Mouse (Mus musculus) spleen, embryonic (tissue): ENCODE data around the gene Csrnp2.

Experiments
- CTCF ChIA-PET: fragments of 350-600 bp; sonication (Branson Sonifier 250); formaldehyde crosslinking; loops from one replicate; lab custom pipeline; 2022; lab: Charles Lee

Csrnp2 gene

GRCm38 (mm10) chr15:100478351-100478750, 16.9 kb downstream of the Csrnp2 start:
- CTCF ChIA-PET = no interaction called here

- CTCF ChIA-PET = no interaction called here
These were observed 21.3 kb downstream of the Csrnp2 start for GRCm38 (mm10) chr15:100473926-100474503.

DNA sequence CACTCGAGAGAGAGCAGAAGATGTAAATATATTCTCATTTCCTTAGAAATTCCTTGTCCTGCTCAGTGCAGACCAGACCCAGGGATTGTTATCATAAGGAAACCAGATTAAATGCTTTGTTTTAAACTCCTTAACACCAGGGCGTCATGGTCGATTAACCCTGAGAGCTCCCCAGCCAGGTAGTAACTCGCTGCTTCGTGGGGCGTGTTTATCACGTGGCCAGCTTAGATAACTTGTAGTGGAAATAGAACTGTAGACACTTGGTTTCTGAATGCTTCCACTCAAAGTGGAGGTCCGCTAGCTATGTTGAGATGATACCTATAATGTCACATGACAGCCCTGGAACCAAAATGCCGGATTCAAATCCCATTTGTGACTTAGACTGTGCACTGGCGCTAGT, 25.3 kb downstream of the Csrnp2 start:
- CTCF ChIA-PET = no interaction called here

DNA sequence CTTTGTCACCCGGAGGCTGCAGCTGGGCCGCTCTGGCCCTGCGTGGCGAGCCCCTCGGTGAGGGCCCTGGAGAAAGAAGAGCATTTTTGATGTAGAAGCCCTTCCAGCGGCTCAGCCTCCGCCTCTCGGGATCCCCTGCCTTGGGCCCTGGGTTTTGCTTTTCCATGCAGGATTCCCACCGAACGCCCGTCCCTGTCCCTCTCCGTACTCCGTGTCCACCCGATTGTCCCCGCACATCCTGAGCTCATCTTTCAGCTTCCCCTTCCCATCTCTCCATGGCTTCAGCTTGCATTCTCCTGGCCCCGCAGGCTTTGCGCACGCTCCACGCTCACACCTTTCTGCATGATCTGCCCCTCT, 26.1 kb downstream of the Csrnp2 start:
- CTCF ChIA-PET = interaction anchor here (0.5 kb wide), 1 partner anchor 872 kb away, joined by 11 read pairs; no protein-coding TSS in a partner anchor

- CTCF ChIA-PET = no interaction called here
These were observed 26.7 kb downstream of the Csrnp2 start, which contains the start of gene Letmd1 for GRCm38 (mm10) chr15:100468295-100469188. Gene Letmd1, plus strand, starts transcription at chr15:100469023.

- CTCF ChIA-PET = no interaction called here
These were observed 27.6 kb downstream of the Csrnp2 start for GRCm38 (mm10) chr15:100467738-100468137.

GRCm38 (mm10) chr15:100465432-100465831, 29.9 kb downstream of the Csrnp2 start:
- CTCF ChIA-PET = no interaction called here

DNA sequence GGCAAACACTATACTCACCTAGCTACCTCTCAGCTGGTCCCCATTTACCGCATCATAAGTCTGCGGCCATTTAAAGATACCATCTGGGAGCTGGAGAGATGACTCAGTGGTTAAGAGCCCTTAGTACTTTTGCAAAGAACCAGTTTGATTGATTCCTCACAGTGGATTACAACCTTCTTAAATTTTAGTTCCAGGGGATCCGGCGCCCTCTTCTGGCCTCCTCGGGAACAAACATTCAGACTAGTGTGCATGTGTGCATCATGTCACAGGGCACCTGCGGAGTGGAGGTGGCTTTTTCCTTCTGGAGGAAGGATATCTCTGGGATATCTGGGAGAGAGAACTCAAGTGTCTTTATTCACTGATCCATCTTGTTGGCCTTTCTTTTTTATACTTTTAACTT, 31.6 kb downstream of the Csrnp2 start:
- CTCF ChIA-PET = no interaction called here

DNA sequence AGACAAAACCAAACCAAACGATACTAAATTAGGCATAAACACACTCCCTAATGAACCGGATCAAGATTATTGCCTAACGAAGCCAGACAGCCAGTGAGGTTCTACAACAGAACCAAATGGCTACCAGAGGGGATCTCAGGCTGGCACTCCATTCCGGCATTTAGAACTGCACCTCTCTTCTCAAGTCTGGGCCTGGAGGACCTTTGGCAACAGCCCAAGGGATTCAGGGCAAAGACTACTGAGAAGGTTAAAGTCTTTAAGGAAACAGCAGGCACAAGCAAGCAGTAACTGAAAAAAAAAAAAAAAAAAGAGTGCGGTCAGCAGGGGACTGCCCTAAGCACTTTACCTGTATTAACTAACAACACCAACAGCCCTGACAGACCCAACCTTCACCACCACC, 33.2 kb downstream of the Csrnp2 start:
- CTCF ChIA-PET = interaction anchor here (0.6 to 0.7 kb wide), 5 partner anchors 28 to 700 kb away, joined by 3 to 9 read pairs (median 5); no protein-coding TSS in a partner anchor

- CTCF ChIA-PET = interaction anchor here (0.6 to 0.7 kb wide), 5 partner anchors 28 to 701 kb away, joined by 3 to 9 read pairs (median 5); no protein-coding TSS in a partner anchor
These were observed 33.6 kb downstream of the Csrnp2 start for GRCm38 (mm10) chr15:100461646-100462045.

DNA sequence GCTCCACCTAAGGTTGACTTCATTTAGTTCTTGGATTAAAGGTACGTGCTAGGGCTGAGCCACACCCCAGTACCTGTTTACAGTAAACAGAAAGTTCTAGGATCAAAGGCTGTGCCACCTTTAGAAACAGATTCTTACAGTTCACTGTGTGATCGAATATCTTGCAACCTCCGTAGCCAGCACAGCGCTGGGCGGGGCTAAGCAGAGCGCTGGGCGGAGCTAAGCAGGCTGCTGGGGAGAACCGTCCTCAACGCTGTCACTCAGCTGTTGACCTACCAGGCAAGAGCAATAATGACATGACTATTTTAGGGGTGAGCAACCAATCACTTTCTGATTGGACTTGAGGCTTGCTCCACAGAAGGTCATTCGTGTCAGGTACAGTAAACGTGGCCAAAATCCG, 34.3 kb downstream of the Csrnp2 start:
- CTCF ChIA-PET = interaction anchor here (1.2 kb wide), 1 partner anchor 10 kb away, joined by 3 read pairs; no protein-coding TSS in a partner anchor

DNA sequence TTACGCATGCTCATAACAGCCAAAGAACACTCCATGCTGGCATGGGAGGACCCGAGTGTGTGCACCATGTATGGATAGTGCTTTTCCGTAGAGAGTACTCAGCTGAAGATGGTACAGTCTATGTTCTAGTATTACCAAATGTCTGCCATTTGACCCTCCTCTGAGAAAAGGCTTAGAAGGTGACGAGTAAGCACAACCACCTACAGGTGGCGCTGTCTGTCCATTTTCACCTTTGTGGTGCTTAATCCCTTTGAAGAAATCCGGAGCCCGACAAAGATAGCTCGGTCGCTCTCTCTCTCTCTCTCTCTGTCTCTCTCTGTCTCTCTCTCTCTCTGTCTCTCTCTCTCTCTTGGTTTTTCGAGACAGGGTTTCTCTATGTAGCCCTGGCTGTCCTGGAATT, 37.2 kb downstream of the Csrnp2 start:
- CTCF ChIA-PET = no interaction called here

- CTCF ChIA-PET = no interaction called here
These were observed 37.9 kb downstream of the Csrnp2 start for GRCm38 (mm10) chr15:100457340-100457739.

GRCm38 (mm10) chr15:100456356-100456991, 38.8 kb downstream of the Csrnp2 start:
- CTCF ChIA-PET = interaction anchor here (0.8 kb wide), 1 partner anchor 71 kb away, joined by 3 read pairs; no protein-coding TSS in a partner anchor

DNA sequence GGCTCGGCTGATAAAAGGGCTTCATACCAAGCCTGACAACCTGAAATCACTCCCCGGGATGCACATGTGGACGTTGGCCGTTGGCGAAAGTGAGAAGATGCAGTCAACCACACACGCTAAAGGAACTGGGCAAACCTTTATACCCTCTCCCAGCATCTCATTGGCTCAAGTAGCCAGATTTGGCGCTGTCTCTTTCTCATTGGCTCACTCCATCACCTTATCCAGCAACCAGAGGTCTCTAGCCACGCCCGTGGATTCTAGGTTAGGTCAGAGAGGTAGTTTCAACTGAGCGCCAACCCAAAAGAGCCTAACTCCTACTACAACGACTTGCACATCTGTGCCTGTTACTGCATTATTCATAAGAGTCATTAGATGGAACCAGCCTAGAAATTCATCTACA, 42.8 kb downstream of the Csrnp2 start:
- CTCF ChIA-PET = no interaction called here

DNA sequence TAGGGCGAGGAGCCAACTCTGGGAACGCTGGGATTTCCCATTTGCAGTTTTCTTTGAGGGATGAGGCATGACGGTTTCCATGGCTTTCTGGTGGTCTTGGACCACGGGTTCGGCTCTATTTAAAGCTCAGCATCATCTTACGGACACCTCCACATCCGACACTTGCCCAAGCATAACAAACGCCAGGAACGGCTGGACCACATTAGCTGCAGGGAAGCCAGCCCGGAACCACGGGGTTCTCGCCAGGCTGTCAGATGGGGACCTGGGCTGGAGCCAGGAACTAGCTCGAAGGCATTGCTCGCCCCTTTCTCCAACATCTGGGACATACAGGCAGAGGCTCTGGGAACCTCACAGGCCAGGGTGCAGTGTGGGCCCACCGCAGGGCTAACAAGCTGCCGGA, 44.0 kb downstream of the Csrnp2 start:
- CTCF ChIA-PET = interaction anchor here (0.7 to 1.3 kb wide), 2 partner anchors 9 to 45 kb away, joined by 3 read pairs; no protein-coding TSS in a partner anchor

DNA sequence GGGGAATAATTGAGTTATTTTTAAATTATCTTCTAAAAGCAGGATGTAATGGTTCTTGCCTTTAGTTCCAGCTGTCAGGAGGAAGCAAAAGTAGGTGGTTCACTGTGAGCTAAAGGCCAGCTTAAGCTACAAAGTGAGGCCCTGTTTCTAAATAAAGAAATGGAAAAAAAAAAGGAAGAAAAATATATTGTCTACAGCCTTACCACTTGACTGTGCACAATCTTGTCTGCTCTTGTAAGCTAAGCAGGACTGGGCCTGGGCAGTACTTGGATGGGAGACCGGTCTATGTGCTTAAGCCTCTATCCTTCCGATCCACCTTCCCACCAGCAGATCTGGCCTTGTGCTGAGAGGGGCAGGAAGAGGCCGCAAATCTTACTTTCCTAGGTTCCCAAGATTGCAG, 45.8 kb downstream of the Csrnp2 start:
- CTCF ChIA-PET = no interaction called here

DNA sequence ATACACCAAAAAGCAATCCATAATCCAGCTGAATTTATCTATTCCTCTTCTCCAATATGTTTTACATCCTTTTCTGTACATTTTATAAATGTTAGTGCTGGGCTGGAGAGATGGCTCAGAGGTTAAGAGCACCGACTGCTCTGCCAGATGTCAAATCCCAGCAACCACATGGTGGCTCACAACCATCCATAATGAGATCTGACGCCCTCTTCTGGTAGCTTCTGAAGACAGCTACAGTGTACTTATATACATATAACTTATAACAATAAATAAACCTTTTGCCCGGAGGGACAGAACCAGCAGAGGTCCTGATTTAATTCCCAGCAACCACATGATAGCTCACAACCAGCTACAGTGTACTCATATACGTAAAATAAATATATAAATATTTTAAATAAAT, 46.7 kb downstream of the Csrnp2 start:
- CTCF ChIA-PET = interaction anchor here (0.6 kb wide), 1 partner anchor 9 kb away, joined by 17 read pairs; no protein-coding TSS in a partner anchor

DNA sequence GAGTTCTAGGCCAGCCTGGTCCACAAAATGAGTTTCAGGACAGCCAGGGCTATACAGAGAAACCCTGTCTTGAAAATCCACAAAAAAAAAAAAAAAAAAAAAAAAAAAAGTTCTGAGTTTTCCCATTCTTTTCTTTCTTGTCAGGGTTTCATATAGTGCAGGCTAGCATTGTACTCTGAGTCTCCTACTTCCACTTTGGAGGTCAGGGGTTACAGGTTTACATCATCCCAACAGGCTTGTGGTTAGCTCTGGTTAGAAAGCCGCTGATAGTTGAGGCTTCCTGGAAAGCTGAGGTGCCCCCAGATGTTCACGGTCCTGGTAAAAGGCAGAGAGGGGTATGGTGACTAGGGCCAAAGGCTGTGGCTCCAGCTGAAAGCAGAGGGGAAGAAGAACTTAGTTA, 48.4 kb downstream of the Csrnp2 start:
- CTCF ChIA-PET = no interaction called here

DNA sequence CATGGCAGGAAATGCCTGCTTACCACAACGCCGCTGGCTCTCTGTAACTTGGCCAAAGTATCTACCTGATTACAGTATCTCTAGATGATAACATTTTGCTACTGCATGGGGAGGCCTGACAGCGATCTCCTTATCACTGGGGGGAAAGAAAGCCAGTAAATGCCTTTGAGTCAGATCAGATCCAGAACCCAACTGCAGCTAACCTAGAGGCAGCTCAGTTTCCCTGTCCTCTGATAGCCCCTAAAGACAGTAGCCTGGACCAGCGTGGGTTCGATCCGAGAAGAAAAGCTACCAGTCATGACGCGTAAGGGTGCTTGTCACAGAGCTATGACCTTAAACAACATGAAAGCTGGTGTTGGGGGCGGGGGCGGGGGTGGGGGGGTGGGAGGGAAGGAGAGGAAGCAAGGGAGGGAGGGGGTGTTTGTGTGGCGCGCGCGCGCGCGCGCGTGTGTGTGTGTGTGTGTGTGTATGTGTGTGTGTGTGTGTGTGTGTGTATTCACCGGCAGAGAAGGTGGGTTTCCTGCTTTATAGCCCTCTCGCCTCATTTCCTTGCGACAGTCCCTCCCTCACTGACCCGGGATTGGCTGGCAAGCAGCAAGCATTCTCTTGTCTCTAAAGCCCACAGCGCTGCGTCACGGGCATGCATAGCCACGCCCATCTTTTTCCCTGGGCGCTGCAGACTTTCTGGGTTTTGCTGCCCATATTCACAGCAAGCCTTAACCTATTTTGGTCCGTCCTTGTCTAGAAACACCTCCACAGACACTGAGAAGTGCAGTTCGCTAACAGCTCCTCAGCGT, 52.0 kb downstream of the Csrnp2 start:
- CTCF ChIA-PET = interaction anchor here (0.7 to 1.3 kb wide), 2 partner anchors 19 to 747 kb away, joined by 4 to 7 read pairs; no protein-coding TSS in a partner anchor

GRCm38 (mm10) chr15:100436518-100436917, 58.8 kb downstream of the Csrnp2 start:
- CTCF ChIA-PET = no interaction called here
